Mouse (Mus musculus) thymus, postnatal 0 days (tissue): ENCODE results near the gene Col4a1. TPM values are rescaled to one million over a fixed set of nuclear protein-coding genes. Genes with fewer than 3 reads are reported as not detected.

Experiments used
- DNase-seq: peaks from one replicate; pipeline ENCODE4 v3.0.0-alpha.2; 2015; ENCODE audit warnings: low spot score
- polyA plus RNA-seq: library from polyadenylated mRNA; unstranded; fragments of >200 nt; fragmentation: Nextera tagmentation; extraction: Ambion mirVana; gene quantifications from 2 replicates; pipeline ENCODE4 v1.2.1, GENCODE M21; 2015

The Col4a1 gene
- polyA plus RNA-seq, 1 experiment from 2014 or later, result 57.0 TPM

- no peak for DNase-seq
These were observed 130.5 kb downstream of the Col4a1 start for GRCm38 (mm10) chr8:11182148-11182484.

- peak; percentile 15 for DNase-seq
These were observed 131.0 kb downstream of the Col4a1 start for GRCm38 (mm10) chr8:11181420-11182147.

GRCm38 (mm10) chr8:11179869-11180268 is 132.8 kb downstream of the Col4a1 start:
- DNase-seq, result no peak

- no peak for DNase-seq
These were observed 136.2 kb downstream of the Col4a1 start for GRCm38 (mm10) chr8:11176393-11176792.

GRCm38 (mm10) chr8:11173284-11174191 is 139.1 kb downstream of the Col4a1 start:
- DNase-seq, result peak; percentile 22

GRCm38 (mm10) chr8:11171526-11171925 is 141.1 kb downstream of the Col4a1 start:
- no peak for DNase-seq

- DNase-seq, result no peak
These were observed 143.2 kb downstream of the Col4a1 start for GRCm38 (mm10) chr8:11169383-11169782.

GRCm38 (mm10) chr8:11168780-11169179 is 143.8 kb downstream of the Col4a1 start:
- DNase-seq, result no peak

GRCm38 (mm10) chr8:11167955-11168354 is 144.7 kb downstream of the Col4a1 start:
- no peak for DNase-seq

GRCm38 (mm10) chr8:11165592-11165991 is 147.0 kb downstream of the Col4a1 start:
- no peak for DNase-seq

GRCm38 (mm10) chr8:11156319-11156692 is 156.3 kb downstream of the Col4a1 start:
- no peak for DNase-seq

GRCm38 (mm10) chr8:11155579-11156318 is 156.9 kb downstream of the Col4a1 start:
- no peak for DNase-seq

- DNase-seq, result no peak
These were observed 162.4 kb downstream of the Col4a1 start for GRCm38 (mm10) chr8:11150268-11150667.

- DNase-seq, result no peak
These were observed 163.3 kb downstream of the Col4a1 start for GRCm38 (mm10) chr8:11149201-11149810.

- DNase-seq, result no peak
These were observed 163.8 kb downstream of the Col4a1 start for GRCm38 (mm10) chr8:11148797-11149196.

Other genes starting within 250 kb of the Col4a1 start
- gene Col4a2, start within 50 bp of the Col4a1 start, polyA plus RNA-seq, result 25.4 and 27.8 TPM in 2 replicates
- gene Rab20, start 165.9 kb upstream of the Col4a1 start, polyA plus RNA-seq, result 6.2 and 8.0 TPM in 2 replicates
- gene Naxd, start 184.7 kb upstream of the Col4a1 start, polyA plus RNA-seq, result 143 and 161 TPM in 2 replicates
- 27.9 and 29.3 TPM in 2 replicates for gene Cars2, start 238.0 kb upstream of the Col4a1 start, polyA plus RNA-seq
- 85.3 and 87.0 TPM in 2 replicates for gene Ing1, start 242.7 kb upstream of the Col4a1 start, polyA plus RNA-seq